Mouse (Mus musculus): Measurements from ENCODE around the gene Cd101. TPM values are rescaled to one million over a fixed set of nuclear protein-coding genes. Genes with fewer than 3 reads are reported as not detected.

The Cd101 gene
- total RNA-seq, 2 experiments from 2014 or later: 3.5 to 9.7 TPM

DNA sequence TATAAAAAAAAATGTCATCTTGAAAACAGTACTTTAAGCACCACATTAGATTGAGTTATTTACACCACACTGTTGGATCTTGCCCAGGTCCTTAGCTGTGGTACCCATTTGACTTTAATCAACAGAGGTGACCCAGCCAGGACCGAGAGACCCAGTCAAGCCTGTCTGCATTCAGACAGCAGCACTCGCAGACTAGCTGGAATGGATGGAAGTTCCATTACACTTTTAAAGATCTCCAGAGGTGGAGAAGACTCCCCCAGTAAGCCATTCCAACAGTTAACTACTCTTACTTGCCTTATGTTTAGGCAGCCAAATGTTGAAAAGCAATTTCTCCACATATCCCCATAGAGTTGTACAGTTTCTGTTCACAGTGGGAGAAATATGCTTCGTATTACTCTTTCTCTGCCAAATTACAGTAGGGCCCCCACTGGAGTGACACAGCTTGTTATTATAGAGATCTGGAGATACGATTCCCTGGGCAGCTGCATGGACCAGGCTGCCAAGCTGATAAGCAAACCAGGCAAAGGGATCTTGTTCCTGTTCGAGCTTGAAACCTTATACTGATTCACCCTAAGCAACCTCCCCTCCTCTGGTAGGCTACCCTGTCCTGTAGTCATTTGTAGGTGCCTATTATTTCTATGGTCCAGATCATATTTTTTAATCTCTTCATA is 22.1 kb downstream of the Cd101 start:
- ATAC-seq (ENCODE audit: poor library complexity, severe bottlenecking): no peak

GRCm38 (mm10) chr3:101005392-101005791 is 24.0 kb downstream of the Cd101 start:
- ATAC-seq (ENCODE audit: poor library complexity, severe bottlenecking): no peak

DNA sequence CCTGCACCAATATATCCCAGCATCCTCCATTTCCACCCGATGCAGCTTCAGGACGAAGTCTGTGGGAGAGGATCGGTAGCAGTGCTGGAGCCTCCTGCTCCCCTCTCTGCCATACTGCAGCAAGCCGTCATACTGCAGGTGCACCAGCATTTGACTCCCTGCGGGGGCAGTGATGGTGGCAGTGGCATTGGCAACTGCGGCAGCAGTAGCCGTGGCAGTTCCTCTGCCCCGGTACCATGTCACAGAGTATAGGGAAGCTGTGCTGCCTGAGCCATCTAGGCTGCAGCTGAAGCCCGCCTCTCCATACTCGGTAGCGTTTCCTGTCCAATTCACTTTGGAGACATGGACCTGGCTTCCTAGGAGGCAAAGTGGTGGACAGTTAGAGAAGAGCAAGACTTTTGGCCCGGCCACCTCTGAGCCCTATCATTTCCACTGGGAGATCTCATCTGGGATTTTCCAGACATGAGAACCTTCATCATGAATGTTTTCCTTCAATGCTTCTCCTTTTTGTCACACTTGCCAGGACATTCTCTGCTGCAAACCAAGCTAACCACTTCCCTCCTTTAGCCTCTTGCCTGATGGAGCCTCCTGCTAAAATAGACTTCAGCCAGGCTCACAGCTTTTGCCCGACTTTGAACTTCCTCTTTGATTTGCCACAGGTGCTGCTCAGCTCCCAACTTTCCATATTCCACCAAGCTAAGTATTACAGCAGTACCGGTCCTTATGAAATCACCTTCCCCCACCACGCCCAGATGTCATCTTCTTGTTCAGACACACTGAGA is 25.6 kb downstream of the Cd101 start:
- peak; percentile 74 for ATAC-seq (ENCODE audit: poor library complexity, severe bottlenecking)

DNA sequence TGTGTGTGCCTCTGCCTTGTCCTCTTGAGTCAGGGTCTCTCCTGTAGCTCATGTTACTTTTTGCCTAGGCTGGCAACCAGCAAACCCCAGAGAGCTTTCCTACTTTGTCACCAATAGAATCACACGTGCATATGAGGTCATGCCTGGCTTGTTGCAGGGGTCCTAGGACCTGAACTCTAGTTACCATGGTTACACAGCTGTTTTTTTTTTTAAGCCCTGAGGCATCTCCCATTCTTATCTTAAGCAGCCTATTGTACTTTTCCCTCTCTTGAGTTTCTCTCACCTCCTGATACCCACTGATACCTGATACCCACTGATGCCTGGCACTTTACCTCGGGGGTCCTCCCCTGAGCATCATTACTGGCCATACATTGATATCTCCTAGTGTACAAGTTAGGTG is 29.6 kb downstream of the Cd101 start:
- no peak for ATAC-seq (ENCODE audit: poor library complexity, severe bottlenecking)

GRCm38 (mm10) chr3:100998904-100999340 is 30.4 kb downstream of the Cd101 start:
- ATAC-seq (ENCODE audit: poor library complexity, severe bottlenecking): peak; percentile 55

GRCm38 (mm10) chr3:100997785-100998570 is 31.4 kb downstream of the Cd101 start:
- ATAC-seq (ENCODE audit: poor library complexity, severe bottlenecking): peak; percentile 43

- peak; percentile 55 for ATAC-seq (ENCODE audit: poor library complexity, severe bottlenecking)
Observed at GRCm38 (mm10) chr3:100994252-100994651, 35.1 kb downstream of the Cd101 start.

- ATAC-seq (ENCODE audit: poor library complexity, severe bottlenecking): peak; percentile 86
Observed at GRCm38 (mm10) chr3:100993718-100994117, 35.6 kb downstream of the Cd101 start.

- no peak for ATAC-seq (ENCODE audit: poor library complexity, severe bottlenecking)
Observed at GRCm38 (mm10) chr3:100993158-100993557, 36.2 kb downstream of the Cd101 start.

GRCm38 (mm10) chr3:100990231-100990630 is 39.1 kb downstream of the Cd101 start:
- ATAC-seq (ENCODE audit: poor library complexity, severe bottlenecking): no peak

GRCm38 (mm10) chr3:100989417-100989816 is 39.9 kb downstream of the Cd101 start:
- no peak for ATAC-seq (ENCODE audit: poor library complexity, severe bottlenecking)

DNA sequence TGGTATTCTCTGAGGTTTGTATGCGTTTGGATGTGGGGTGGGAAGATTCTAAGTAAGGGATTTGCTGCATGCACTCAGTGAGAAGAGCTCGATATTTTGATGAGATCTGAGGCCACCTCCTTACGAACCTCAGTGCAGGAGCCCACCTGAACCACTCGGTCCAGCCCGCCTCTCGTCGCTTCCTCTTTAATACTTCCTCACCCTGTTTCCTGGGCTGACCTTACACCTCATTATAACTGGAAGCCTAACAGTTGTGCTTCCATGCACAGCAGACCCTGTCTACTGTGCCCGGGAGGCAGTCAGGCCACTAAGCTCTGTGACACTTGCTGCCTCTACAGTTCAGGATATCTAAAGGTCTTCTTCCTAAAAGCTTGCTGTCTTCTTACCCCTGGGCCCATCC is 50.1 kb downstream of the Cd101 start:
- peak; percentile 81 for ATAC-seq (ENCODE audit: poor library complexity, severe bottlenecking)

GRCm38 (mm10) chr3:100973906-100974305 is 55.5 kb downstream of the Cd101 start:
- ATAC-seq (ENCODE audit: poor library complexity, severe bottlenecking): peak; percentile 44

- ATAC-seq (ENCODE audit: poor library complexity, severe bottlenecking): peak; percentile 96
Observed at GRCm38 (mm10) chr3:100969176-100969917, 60.0 kb downstream of the Cd101 start, which contains the start of gene Ttf2. Gene Ttf2 (minus strand): TSS chr3:100969663.

- no peak for ATAC-seq (ENCODE audit: poor library complexity, severe bottlenecking)
Observed at GRCm38 (mm10) chr3:100963849-100964542, 65.4 kb downstream of the Cd101 start.

- ATAC-seq (ENCODE audit: poor library complexity, severe bottlenecking): no peak
Observed at GRCm38 (mm10) chr3:100961501-100961900, 67.9 kb downstream of the Cd101 start.

DNA sequence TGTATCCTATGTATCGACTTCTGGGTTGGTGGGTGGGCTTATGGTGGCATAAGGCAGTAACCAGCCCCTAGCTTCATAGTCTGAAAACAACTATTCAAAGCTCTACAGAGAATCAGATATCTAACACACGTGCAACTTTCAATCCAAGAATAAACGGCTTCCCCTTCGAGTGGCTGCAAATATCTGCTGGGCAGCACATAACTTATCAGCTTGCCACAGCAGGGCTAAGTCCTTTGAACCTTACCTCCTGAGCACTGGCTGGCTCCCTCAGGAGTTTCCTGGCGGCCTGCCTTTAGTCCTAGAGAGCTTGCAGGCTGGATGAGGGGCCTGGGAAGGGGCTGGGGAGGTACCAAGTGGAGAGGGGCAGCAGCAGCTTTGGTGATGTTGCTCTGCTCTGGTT is 68.3 kb downstream of the Cd101 start:
- no peak for ATAC-seq (ENCODE audit: poor library complexity, severe bottlenecking)

DNA sequence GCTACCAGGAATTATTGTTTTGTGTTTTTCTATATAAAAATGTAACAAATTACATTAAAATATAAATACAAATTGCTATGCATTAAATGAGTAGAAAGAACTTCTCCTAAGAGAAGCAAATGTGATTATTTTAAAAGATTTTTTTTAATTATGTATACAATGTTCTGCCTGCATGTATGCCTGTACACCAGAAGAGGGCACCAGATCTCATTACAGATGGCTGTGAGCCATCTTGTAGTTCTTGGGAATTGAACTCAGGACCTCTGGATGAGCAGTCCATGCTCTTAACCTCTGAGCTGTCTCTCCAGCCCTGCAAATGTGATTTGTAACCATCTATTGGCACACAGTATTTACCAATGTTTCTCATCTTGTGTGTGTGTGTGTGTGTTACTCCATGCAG is 74.7 kb downstream of the Cd101 start:
- ATAC-seq (ENCODE audit: poor library complexity, severe bottlenecking): no peak

- ATAC-seq (ENCODE audit: poor library complexity, severe bottlenecking): no peak
Observed at GRCm38 (mm10) chr3:100951531-100951930, 77.8 kb downstream of the Cd101 start.

GRCm38 (mm10) chr3:100947286-100947685 is 82.1 kb downstream of the Cd101 start:
- no peak for ATAC-seq (ENCODE audit: poor library complexity, severe bottlenecking)

All from megakaryocyte, adult 5-6 weeks (primary cell).